Mouse (Mus musculus) regulatory T cell (primary cell): ENCODE results near the gene Lats2.
"Not testable (repeated sequence)": the region's sequence is repeated elsewhere in the genome, so short reads cannot be mapped to it uniquely, and the experiment has no call there.

Experiments used
- in situ Hi-C: fragments of 300-600 bp; cut with MboI, MseI; formaldehyde crosslinking; loops from one replicate; pipeline ENCODE4 v1.15.1; 2025; ENCODE audit warnings: high pct_unique_total_duplicates

Gene Lats2

DNA sequence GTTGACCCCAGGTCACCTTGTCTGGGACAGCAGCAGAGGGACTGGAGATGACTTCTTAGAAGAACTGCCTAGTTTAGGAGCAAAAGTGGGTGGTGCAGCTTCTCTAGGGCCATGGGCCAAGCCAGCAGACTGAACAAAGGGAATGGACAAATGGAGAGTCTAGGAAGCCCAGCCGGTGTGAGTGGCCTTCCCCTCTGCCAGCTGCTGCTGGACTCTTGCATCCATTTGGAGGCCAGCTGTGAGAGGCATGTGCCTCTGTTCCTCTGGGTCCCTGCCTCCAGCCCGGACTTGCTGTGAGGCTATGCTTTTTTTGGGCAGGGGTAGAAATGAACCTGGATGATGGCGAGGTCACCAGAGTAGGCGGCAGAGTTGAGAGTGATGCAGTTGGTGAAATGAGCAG lies at the start of gene Lats2:
TSS of gene Lats2 (minus strand) at position 152 of the 400 bp plus-strand sequence.
- in situ Hi-C loops, result loop anchor here (5.0 kb wide), 1 partner anchor 61 kb away; no protein-coding TSS in a partner anchor

DNA sequence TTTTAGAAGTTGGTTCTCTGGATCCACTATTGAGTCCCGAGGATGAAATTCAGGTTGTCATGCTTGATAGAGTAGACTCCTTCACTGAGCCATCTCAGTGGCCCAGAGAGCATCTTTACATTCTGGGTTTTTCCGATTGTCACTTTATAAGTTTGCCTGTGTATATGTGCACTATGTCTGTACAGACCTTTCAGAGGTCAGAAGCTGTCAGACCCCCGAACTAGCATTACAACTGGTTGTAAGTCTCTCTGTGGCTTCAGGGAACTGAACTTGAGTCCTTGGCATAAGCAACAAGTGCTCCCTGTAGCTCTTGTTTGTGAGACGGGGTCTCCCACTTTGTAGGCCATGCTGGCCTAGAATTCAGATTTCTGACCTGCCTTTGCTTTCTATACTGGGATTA lies 45.5 kb upstream of the Lats2 start:
- in situ Hi-C loops, result loop anchor here (5.0 kb wide), 1 partner anchor 66 kb away; no protein-coding TSS in a partner anchor

GRCm38 (mm10) chr14:57797991-57798931 lies 40.1 kb upstream of the Lats2 start, which contains the start of gene Sap18:
Gene Sap18 (plus strand): TSS chr14:57798180.
- in situ Hi-C loops, result no loop called here

DNA sequence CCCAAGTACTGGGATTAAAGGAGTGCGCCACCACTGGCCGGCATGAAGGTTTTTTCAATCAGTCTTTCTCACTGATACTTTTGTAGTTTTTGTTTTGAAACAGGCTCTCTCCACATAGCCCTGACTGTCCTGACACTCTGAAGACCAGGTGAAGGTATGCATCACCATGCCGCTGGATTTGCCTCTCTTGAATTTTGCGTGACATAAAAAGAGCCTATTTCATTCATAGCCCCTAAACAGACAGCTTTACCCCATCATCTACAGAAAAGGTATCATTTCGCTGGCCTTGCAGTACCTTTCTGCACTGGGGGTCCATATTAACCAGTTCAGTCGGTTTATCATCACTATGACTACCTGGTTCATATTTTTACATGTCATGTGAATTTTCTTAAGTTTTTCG lies 39.4 kb upstream of the Lats2 start:
- in situ Hi-C loops, result no loop called here

- in situ Hi-C loops, result no loop called here
Observed at GRCm38 (mm10) chr14:57791171-57791570, 33.0 kb upstream of the Lats2 start.

GRCm38 (mm10) chr14:57789759-57790158 lies 31.6 kb upstream of the Lats2 start:
- in situ Hi-C loops, result no loop called here

- in situ Hi-C loops, result no loop called here
Observed at GRCm38 (mm10) chr14:57789311-57789710, 31.1 kb upstream of the Lats2 start.

GRCm38 (mm10) chr14:57787406-57787805 lies 29.2 kb upstream of the Lats2 start:
- in situ Hi-C loops, result no loop called here

- in situ Hi-C loops, result no loop called here
Observed at GRCm38 (mm10) chr14:57772157-57772815, 14.1 kb upstream of the Lats2 start.

DNA sequence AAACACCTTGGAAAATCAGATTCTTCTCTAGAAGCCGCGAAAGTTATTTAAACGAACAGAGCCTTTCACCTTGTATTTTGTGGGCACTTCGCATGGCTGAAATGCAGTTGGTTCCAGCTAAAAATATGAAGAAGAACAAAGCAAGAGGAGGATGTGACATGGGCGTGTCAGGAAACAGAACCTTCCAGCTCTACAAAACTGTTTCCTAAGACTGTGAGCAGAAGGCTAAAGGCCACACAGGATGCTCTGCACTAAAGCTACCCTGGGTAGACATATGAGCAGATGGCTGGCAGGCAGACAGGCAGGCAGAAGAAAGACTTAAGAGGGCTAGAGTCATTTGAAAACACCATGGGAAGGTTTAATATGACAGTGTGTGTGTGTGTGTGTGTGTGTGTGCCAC lies 10.9 kb upstream of the Lats2 start:
- in situ Hi-C loops, result no loop called here

DNA sequence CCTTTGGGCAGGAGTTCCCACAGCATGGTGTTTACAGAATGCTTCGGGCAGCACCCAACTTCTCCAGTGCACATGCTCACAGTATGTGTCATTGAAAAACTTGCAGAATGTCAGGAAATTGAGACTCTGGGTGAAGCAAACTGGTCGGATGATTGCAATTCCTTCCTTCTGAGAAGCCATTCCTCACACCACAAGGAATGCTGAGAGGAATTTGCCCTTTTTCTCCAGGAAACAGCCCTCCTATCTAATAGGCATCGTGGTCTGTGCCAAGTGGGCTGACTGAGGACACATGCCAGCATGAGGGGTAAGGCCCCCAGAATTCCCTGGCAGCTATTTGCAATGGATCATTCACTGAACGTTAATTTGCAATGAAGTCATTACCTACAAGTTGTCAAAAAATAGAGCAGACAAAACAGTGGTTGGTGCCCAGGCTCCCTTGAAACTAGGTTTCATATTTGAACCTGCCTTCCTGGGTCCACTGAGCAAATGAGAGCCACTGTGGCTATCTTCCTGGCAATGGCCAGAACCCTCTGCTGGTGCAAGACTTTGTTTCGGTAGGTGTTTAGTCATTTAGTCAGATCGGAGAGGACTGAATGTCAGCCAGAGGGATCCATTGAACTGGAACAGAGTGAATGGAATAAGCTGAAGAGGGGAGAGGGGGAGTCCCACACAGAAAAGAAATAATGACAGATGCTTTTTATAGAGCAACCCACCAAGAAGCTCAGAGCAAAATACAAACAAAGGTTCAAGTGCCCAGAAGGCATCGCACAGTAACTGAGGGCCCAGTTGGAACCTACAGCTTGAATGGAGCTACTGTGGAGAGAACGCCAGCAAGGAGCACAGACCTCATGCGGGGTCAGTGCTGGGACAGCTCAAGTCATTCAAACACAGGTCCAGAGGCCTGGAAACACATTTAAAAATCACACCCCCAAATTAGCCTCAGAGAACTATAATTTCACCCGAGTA lies 2.5 kb upstream of the Lats2 start:
- in situ Hi-C loops, result no loop called here

DNA sequence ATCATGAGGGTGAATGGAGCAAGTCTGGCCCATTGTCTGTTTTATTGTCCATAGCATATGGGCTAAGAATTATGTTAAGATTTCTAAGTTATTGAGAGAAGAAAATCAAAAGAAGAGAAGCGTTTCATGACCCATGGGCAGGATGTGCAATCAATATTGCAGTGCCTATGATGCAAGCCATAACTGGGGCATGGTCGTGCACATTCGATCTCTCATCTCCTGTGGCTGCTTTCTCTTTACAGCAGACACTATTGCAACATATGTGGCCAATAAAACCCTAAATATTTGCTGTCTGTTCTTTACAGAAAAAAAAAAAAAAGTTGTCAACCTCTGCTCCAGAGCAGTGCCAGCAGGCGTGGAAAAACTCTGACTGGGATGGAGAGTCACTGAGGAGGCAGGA lies 2.1 kb downstream of the Lats2 start:
- in situ Hi-C loops, result loop anchor here (5.0 kb wide), 1 partner anchor 59 kb away; no protein-coding TSS in a partner anchor

DNA sequence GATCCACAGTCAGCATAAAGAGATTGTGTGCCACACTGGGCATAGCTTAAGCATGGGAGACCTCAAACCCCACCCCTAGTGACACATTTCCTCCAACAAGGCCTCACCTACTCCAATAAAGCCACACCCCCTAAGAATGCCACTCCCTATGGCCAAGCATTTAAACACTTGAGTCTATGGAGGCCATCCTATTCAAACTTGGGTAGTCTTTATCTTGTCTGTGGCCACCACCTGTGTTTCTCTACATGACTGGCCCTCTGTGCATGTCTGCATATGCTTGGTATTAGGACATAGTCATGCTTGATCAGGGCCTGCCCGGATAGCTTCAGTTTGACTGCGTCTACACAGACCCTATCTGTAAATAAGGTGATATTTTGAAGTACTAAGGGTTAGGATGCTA lies 2.5 kb downstream of the Lats2 start:
- in situ Hi-C loops, result loop anchor here (5.0 kb wide), 1 partner anchor 58 kb away; no protein-coding TSS in a partner anchor

GRCm38 (mm10) chr14:57753351-57753992 lies 4.7 kb downstream of the Lats2 start:
- in situ Hi-C loops, result no loop called here

GRCm38 (mm10) chr14:57751006-57751405 lies 7.2 kb downstream of the Lats2 start:
- in situ Hi-C loops, result not testable (repeated sequence)

DNA sequence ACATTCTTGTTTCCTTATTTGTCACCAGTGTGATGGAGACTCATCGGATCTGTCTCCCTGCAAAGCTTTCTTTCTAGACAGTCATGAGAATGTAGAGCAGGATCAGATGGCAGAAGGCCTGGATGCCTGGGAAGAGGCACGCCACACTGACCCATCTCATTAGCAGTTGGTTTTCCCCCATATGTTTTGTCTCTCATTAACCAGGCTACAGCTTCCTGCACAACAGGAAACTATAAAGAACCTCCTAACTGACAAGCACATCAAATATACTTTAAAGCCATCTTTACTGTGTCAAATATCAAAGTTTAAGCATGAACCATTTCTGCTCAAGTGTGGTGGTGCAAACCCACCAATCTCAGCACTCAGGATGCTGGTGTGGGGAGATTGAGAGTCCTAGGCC lies 8.7 kb downstream of the Lats2 start:
- in situ Hi-C loops, result no loop called here

- in situ Hi-C loops, result no loop called here
Observed at GRCm38 (mm10) chr14:57746001-57746771, 12.0 kb downstream of the Lats2 start, which contains the start of gene Gm49361. Gene Gm49361 (minus strand): TSS chr14:57746103.

GRCm38 (mm10) chr14:57745291-57745969 lies 12.8 kb downstream of the Lats2 start:
- in situ Hi-C loops, result no loop called here

GRCm38 (mm10) chr14:57744547-57744946 lies 13.6 kb downstream of the Lats2 start:
- in situ Hi-C loops, result no loop called here
